Mouse (Mus musculus) limb, embryonic 10.5 days (tissue): Measurements from ENCODE around the gene Prelid3b. TPM values are rescaled to one million over a fixed set of nuclear protein-coding genes. Genes with fewer than 3 reads are reported as not detected.

ENCODE experiments used
- DNase-seq: peaks from one replicate; pipeline ENCODE4 v3.0.0-alpha.2; 2017; ENCODE audit warnings: low spot score
- H3K27ac ChIP-seq: fragments of 300-500 bp; sonication (generic); 2 replicates; pipeline ENCODE4 v1.5.1; 2016; ENCODE audit warnings: mild to moderate bottlenecking
- H3K27me3 ChIP-seq: fragments of 300-500 bp; sonication (generic); 2 replicates; pipeline ENCODE4 v1.6.1; 2016; ENCODE audit warnings: low read depth, mild to moderate bottlenecking; ENCODE audit not compliant: poor library complexity, severe bottlenecking
- H3K36me3 ChIP-seq: fragments of 300-500 bp; sonication (generic); 2 replicates; pipeline ENCODE4 v1.6.1; 2016; ENCODE audit warnings: mild to moderate bottlenecking, moderate library complexity
- H3K4me1 ChIP-seq: fragments of 300-500 bp; sonication (generic); 2 replicates; pipeline ENCODE4 v1.6.1; 2016
- H3K4me3 ChIP-seq: fragments of 300-500 bp; sonication (generic); 2 replicates; pipeline ENCODE4 v1.5.1; 2016; ENCODE audit warnings: mild to moderate bottlenecking, moderate library complexity
- H3K9me3 ChIP-seq: fragments of 300-500 bp; sonication (generic); replicated peaks from 2 replicates; pipeline ENCODE4 v1.6.1; 2016; ENCODE audit warnings: mild to moderate bottlenecking
- WGBS: fragments of 180-500 bp; shearing (Covaris S2); methylation state at CpG from one replicate; pipeline ENCODE4 v1.1.7; 2016; 5-methylcytosine and 5-hydroxymethylcytosine counted together
- polyA plus RNA-seq: library from polyadenylated mRNA; unstranded; fragments of >200 nt; fragmentation: Nextera tagmentation; extraction: Ambion mirVana; gene quantifications from 2 replicates; pipeline ENCODE4 v1.2.1, GENCODE M21; 2016

The Prelid3b gene
- polyA plus RNA-seq, 1 experiment from 2014 or later, result 125 TPM

GRCm38 (mm10) chr2:174436076-174436701, 36.7 kb downstream of the Prelid3b start:
- peaks cover 49% of the 10 kb centered on the region for H3K36me3 ChIP-seq
- 89% methylated on average over 26 of the region's 26 CpGs for WGBS
- peaks cover 38% of the 10 kb centered on the region for H3K4me1 ChIP-seq

GRCm38 (mm10) chr2:174434943-174435342, 37.9 kb downstream of the Prelid3b start:
- no peak overlapping the region for H3K27ac ChIP-seq
- H3K36me3 ChIP-seq, result peaks cover 60% of the 10 kb centered on the region
- no peaks in the 10 kb centered on the region for H3K27me3 ChIP-seq
- H3K9me3 ChIP-seq, result no peaks in the 10 kb centered on the region
- 96% methylated on average over 9 of the region's 9 CpGs for WGBS
- no peak for DNase-seq
- peaks cover 38% of the 10 kb centered on the region for H3K4me1 ChIP-seq
- H3K4me3 ChIP-seq, result no peak overlapping the region

More at GRCm38 (mm10) chr2:174436076-174436701, 36.7 kb downstream of the Prelid3b start:
- no peak for DNase-seq
- Histone ChIP-seq H3K9me3 (no peaks in the 10 kb centered on the region), H3K4me3 (no peak overlapping the region), H3K27me3 (no peaks in the 10 kb centered on the region), H3K27ac (no peak overlapping the region)

- Histone ChIP-seq H3K9me3 (no peaks in the 10 kb centered on the region), H3K36me3 (peaks cover 91% of the 10 kb centered on the region), H3K4me1 (0 out of 2 replicates have a peak, but pooled peaks cover 7% of the 10 kb centered on the region), H3K27ac (no peak overlapping the region), H3K27me3 (no peaks in the 10 kb centered on the region), H3K4me3 (no peak overlapping the region)
- WGBS, result 84% methylated on average over 10 of the region's 10 CpGs
- no peak for DNase-seq
These were observed 43.8 kb downstream of the Prelid3b start for GRCm38 (mm10) chr2:174428996-174429591.

GRCm38 (mm10) chr2:174428076-174428835, 44.6 kb downstream of the Prelid3b start:
- Histone ChIP-seq H3K4me3 (no peak overlapping the region), H3K9me3 (no peaks in the 10 kb centered on the region), H3K27ac (no peak overlapping the region), H3K4me1 (0 out of 2 replicates have a peak, but pooled peaks cover 7% of the 10 kb centered on the region), H3K36me3 (peaks cover 93% of the 10 kb centered on the region), H3K27me3 (no peaks in the 10 kb centered on the region)
- DNase-seq, result no peak
- 88% methylated on average over 18 of the region's 18 CpGs for WGBS

- Histone ChIP-seq H3K4me3 (no peak overlapping the region), H3K27ac (no peak overlapping the region), H3K36me3 (peaks cover 96% of the 10 kb centered on the region), H3K27me3 (no peaks in the 10 kb centered on the region), H3K9me3 (no peaks in the 10 kb centered on the region), H3K4me1 (0 out of 2 replicates have a peak, but pooled peaks cover 7% of the 10 kb centered on the region)
- no peak for DNase-seq
- WGBS, result 92% methylated on average over 12 of the region's 12 CpGs
These were observed 46.0 kb downstream of the Prelid3b start for GRCm38 (mm10) chr2:174426856-174427255.

- no peak for DNase-seq
- Histone ChIP-seq H3K4me1 (0 out of 2 replicates have a peak, but pooled peaks cover 6% of the 10 kb centered on the region), H3K27ac (no peak overlapping the region), H3K27me3 (no peaks in the 10 kb centered on the region), H3K4me3 (no peak overlapping the region), H3K9me3 (no peaks in the 10 kb centered on the region), H3K36me3 (peaks cover 100% of the 10 kb centered on the region)
- 92% methylated on average over 11 of the region's 11 CpGs for WGBS
These were observed 48.4 kb downstream of the Prelid3b start for GRCm38 (mm10) chr2:174424301-174425085.

- DNase-seq, result no peak
- Histone ChIP-seq H3K36me3 (peaks cover 87% of the 10 kb centered on the region), H3K4me1 (peaks cover 17% of the 10 kb centered on the region), H3K27ac (no peak overlapping the region), H3K27me3 (no peaks in the 10 kb centered on the region), H3K4me3 (no peak overlapping the region), H3K9me3 (no peaks in the 10 kb centered on the region)
- 94% methylated on average over 6 of the region's 6 CpGs for WGBS
These were observed 51.8 kb downstream of the Prelid3b start for GRCm38 (mm10) chr2:174421107-174421506.

- Histone ChIP-seq H3K4me3 (peak within 1 kb of the TSS; percentile 97), H3K4me1 (peaks cover 17% of the 10 kb centered on the region), H3K27me3 (no peaks in the 10 kb centered on the region), H3K36me3 (peaks cover 34% of the 10 kb centered on the region), H3K27ac (peak within 1 kb of the TSS; percentile 96), H3K9me3 (no peaks in the 10 kb centered on the region)
- under 1% methylated on average over 40 of the region's 40 CpGs for WGBS
- DNase-seq, result peak; percentile 98
These were observed 57.1 kb downstream of the Prelid3b start, which contains the start of gene Nelfcd for GRCm38 (mm10) chr2:174415731-174416310. Gene Nelfcd, plus strand, starts transcription at chr2:174415804.

Other genes with a start within 250 kb of the Prelid3b start
- 1,045 and 1,269 TPM in 2 replicates for gene Gnas, start 188.8 kb downstream of the Prelid3b start, polyA plus RNA-seq
- 14.9 and 15.2 TPM in 2 replicates for gene Gm20721, start 126.4 kb downstream of the Prelid3b start, polyA plus RNA-seq
- 193 and 217 TPM in 2 replicates for gene Nelfcd, start 57.3 kb downstream of the Prelid3b start, polyA plus RNA-seq
- gene Ctsz, start 34.0 kb downstream of the Prelid3b start, polyA plus RNA-seq, result 105 and 107 TPM in 2 replicates
- gene Tubb1, start 22.4 kb downstream of the Prelid3b start, polyA plus RNA-seq, result 4.8 and 5.0 TPM in 2 replicates
- gene Atp5e, start 9.0 kb downstream of the Prelid3b start, polyA plus RNA-seq, result 527 and 556 TPM in 2 replicates
- not detected in 2 replicates for gene Zfp831, start 170.5 kb upstream of the Prelid3b start, polyA plus RNA-seq